Mouse (Mus musculus) T-helper 17 cell (primary cell): ENCODE data around the gene Trp53i13.

Experiments used
- in situ Hi-C, 2 experiments: fragments of 300-600 bp; cut with MboI, MseI; formaldehyde crosslinking; loops; 1 replicate in 1 of 2; 2 replicates in 1 of 2; pipeline ENCODE4 v1.15.1; 2025; ENCODE audit warnings: high pct_unique_total_duplicates in 2 of 2

The Trp53i13 gene

GRCm38 (mm10) chr11:77508068-77509021 is 7.4 kb downstream of the Trp53i13 start:
- in situ Hi-C loops, result no loop called here

- in situ Hi-C loops, result no loop called here
Measured at GRCm38 (mm10) chr11:77507426-77507825, 8.4 kb downstream of the Trp53i13 start.

DNA sequence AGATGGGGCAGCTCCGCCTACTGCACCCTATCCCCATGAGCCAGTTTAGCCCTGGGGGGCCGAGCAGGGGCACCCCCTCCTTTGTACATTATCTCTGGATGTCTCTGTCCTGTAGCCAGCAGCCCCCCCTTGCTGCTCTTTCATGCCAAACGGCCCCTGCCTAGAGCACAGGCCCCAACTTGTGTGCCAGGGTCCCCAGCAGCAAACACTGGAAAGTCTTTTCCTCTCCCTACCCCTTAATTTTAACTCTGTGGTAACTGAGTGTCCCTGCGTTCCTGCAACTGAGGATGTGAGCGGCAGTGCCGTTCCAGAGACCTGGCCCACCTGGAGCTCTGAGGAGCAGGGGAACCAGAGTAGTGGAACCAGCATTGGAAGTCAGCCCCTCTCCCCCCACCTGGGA is 8.8 kb downstream of the Trp53i13 start:
- in situ Hi-C loops, result no loop called here

DNA sequence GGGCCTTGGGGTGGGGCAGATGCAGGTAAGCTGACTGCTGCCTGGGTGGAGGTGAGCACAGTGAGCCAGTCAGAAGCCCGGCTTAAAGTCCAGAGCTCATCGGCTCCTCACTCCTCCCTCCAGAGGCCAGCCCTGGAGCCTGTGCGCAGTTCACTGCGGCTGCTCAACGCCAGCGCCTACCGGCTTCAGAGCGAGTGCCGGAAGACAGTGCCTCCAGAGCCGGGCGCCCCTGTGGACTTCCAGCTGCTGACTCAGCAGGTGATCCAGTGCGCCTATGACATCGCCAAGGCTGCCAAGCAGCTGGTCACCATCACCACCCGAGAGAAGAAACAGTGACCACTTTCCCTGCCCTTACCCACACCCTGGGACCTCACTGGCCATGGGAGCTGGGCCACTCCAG is 9.5 kb downstream of the Trp53i13 start:
- in situ Hi-C loops, result no loop called here

GRCm38 (mm10) chr11:77505291-77505980 is 10.3 kb downstream of the Trp53i13 start:
- in situ Hi-C loops, result no loop called here

- in situ Hi-C loops, result no loop called here
Measured at GRCm38 (mm10) chr11:77504377-77504776, 11.4 kb downstream of the Trp53i13 start.

- in situ Hi-C loops, result no loop called here
Measured at GRCm38 (mm10) chr11:77503511-77503910, 12.3 kb downstream of the Trp53i13 start.

DNA sequence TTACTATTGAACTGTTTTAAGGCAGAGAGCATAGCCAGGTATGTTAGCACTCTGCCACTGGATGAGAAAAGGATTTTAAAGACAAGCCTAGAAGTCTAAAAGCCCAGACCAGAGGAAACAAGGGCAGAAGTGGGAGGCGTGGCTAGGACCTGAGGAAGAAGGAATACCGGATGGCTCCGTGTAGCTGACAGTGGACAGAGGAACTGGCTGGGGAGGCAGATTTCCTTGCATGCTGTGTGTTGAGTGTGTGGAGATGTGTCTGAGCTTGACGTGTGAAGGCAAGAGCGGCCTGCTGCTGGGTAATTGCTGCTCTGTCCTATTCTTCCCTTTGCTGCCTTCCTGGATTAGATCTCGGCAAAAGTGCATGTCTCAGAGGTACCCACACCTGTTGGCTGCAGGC is 13.3 kb downstream of the Trp53i13 start:
- in situ Hi-C loops, result no loop called here

GRCm38 (mm10) chr11:77501971-77502370 is 13.8 kb downstream of the Trp53i13 start:
- in situ Hi-C loops, result no loop called here

- in situ Hi-C loops, result no loop called here
Measured at GRCm38 (mm10) chr11:77501392-77501791, 14.4 kb downstream of the Trp53i13 start.

- in situ Hi-C loops, result no loop called here
Measured at GRCm38 (mm10) chr11:77500361-77501325, 15.1 kb downstream of the Trp53i13 start.

- in situ Hi-C loops, result loop anchor here in 1 of 2 experiments (10.0 kb wide), 1 partner anchor 1035 kb away; the partner anchor contains the start of genes Ift20 and Tnfaip1
Measured at GRCm38 (mm10) chr11:77499354-77499753, 16.4 kb downstream of the Trp53i13 start.

- in situ Hi-C loops, result loop anchor here in 1 of 2 experiments (10.0 kb wide), 1 partner anchor 1036 kb away; the partner anchor contains the start of genes Ift20 and Tnfaip1
Measured at GRCm38 (mm10) chr11:77498261-77499139, 17.3 kb downstream of the Trp53i13 start.

GRCm38 (mm10) chr11:77497851-77498250 is 17.9 kb downstream of the Trp53i13 start:
- in situ Hi-C loops, result loop anchor here in 1 of 2 experiments (10.0 kb wide), 1 partner anchor 1037 kb away; the partner anchor contains the start of genes Ift20 and Tnfaip1

DNA sequence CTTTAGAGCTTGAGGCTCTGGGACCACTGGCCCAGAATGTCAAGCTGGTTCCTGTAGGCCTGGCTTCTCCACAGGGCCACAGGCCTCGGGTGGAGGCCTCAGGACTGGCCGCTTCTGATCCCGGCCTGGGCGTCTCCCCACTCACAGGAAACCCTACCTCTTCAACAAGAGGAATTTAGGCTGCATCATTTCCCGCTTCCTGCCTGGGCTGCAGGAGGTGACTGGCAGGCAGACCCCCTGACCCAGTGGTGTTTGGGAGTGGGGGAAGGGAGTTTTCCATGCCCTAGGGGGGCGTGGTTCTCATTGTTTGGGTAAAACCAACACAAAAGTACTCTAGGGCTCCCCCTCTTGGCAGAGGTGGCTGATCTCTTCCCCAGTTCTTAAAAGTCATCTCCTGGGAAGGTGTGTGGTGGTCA is 18.4 kb downstream of the Trp53i13 start:
- in situ Hi-C loops, result loop anchor here in 1 of 2 experiments (10.0 kb wide), 1 partner anchor 1037 kb away; the partner anchor contains the start of genes Ift20 and Tnfaip1

GRCm38 (mm10) chr11:77495507-77495906 is 20.3 kb downstream of the Trp53i13 start:
- in situ Hi-C loops, result loop anchor here in 1 of 2 experiments (10.0 kb wide), 1 partner anchor 1039 kb away; the partner anchor contains the start of genes Ift20 and Tnfaip1

DNA sequence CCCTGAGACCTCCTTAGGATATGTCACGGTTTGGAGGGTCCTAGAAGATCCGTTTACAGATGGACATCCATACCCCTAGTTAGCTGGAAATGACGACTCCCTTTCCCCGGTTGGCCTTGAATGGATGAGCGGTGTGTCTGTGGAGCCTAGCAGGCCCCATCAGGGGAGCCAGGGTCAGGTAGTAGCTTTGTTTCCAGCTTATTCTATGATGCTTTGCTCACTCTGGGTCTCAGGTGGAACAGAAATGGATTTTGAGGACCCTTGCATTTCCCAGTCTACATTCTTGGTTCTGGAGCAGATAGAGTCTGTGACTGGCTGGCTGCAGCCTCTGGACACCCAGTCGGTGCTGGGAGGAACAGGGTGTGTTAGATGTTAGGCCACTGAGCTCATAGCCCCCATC is 21.0 kb downstream of the Trp53i13 start:
- in situ Hi-C loops, result loop anchor here in 1 of 2 experiments (5.0 to 10.0 kb wide), 2 partner anchors 113 to 1040 kb away; partner anchors contain the start of genes Ift20, Taok1 and Tnfaip1

- in situ Hi-C loops, result loop anchor here in 1 of 2 experiments (5.0 to 10.0 kb wide), 2 partner anchors 113 to 1040 kb away; partner anchors contain the start of genes Ift20, Taok1 and Tnfaip1
Measured at GRCm38 (mm10) chr11:77494344-77494676, 21.5 kb downstream of the Trp53i13 start.
